Mouse (Mus musculus): ENCODE data around the gene Tgfbr1. TPM values are rescaled to one million over a fixed set of nuclear protein-coding genes. Genes with fewer than 3 reads are reported as not detected.
"Not testable (repeated sequence)": the region's sequence is repeated elsewhere in the genome, so short reads cannot be mapped to it uniquely, and the experiment has no call there.

Gene Tgfbr1
- polyA plus RNA-seq, 1 experiment = 5.6 TPM

DNA sequence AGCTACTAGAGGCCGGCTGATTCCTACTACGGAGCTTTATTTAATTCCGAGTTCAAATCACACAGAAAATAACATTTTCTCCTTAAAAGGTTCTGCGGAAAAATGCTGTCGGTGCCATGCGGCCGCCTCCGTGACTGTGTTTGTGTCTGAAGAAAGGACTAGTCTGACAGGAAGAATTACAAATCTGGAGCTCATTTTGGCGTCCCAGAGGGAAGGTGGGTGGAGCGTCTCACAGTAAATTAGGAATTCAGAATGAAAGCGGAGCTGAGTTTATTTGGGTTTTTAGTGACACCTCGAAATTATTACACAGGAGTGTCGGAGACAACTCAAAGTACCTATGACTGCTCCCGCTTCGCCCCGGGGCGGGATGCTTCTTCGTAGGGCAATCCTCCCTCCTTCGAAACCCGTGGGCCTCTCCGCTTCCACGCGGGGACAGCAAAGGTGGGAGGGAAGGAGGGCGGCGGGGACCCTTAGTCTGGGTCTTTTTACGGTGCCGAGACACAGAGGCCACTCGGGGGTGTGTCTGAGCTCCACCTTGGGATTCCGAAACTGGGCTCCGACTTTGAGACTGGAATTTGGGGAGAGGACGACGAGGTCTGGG, 861 bp upstream of the Tgfbr1 start:
- peak overlapping the region; percentile 30 for H3K27ac ChIP-seq (ENCODE audit: control insufficient read depth, insufficient read depth, low read depth, low read length, poor library complexity)
- no peaks in the 10 kb centered on the region for H3K4me1 ChIP-seq (ENCODE audit: control insufficient read depth, insufficient read depth, low read length)
- no peak for TF ChIP-seq POLR2A (IDR thresholded peaks at IDR 0.05; ENCODE audit: borderline replicate concordance, control insufficient read depth, low read depth, low read length)
- TF ChIP-seq CTCF (IDR thresholded peaks at IDR 0.05; ENCODE audit: control insufficient read depth, insufficient read depth, low read length) = no peak
- H3K4me3 ChIP-seq (replicated peaks; ENCODE audit: control insufficient read depth, low read depth, low read length) = peak overlapping the region; percentile 94
- 2% methylated on average over 32 of the region's 32 CpGs for WGBS

- Histone ChIP-seq H3K4me3 (replicated peaks; ENCODE audit: control insufficient read depth, low read depth, low read length) (peak overlapping the region; percentile 67), H3K4me1 (ENCODE audit: control insufficient read depth, insufficient read depth, low read length) (no peaks in the 10 kb centered on the region), H3K27ac (ENCODE audit: control insufficient read depth, insufficient read depth, low read depth, low read length, poor library complexity) (peak overlapping the region; percentile 97)
- 1% methylated on average over 72 of the region's 73 CpGs for WGBS
- TF ChIP-seq CTCF (IDR thresholded peaks at IDR 0.05; ENCODE audit: control insufficient read depth, insufficient read depth, low read length) = no peak
- no peak for TF ChIP-seq POLR2A (IDR thresholded peaks at IDR 0.05; ENCODE audit: borderline replicate concordance, control insufficient read depth, low read depth, low read length)
Measured at GRCm38 (mm10) chr4:47353416-47354111, 542 bp downstream of the Tgfbr1 start.

- Histone ChIP-seq H3K27ac (ENCODE audit: control insufficient read depth, insufficient read depth, low read depth, low read length, poor library complexity) (no peak overlapping the region), H3K4me1 (ENCODE audit: control insufficient read depth, insufficient read depth, low read length) (no peaks in the 10 kb centered on the region), H3K4me3 (replicated peaks; ENCODE audit: control insufficient read depth, low read depth, low read length) (no peak overlapping the region)
- 42% methylated on average over 3 of the region's 3 CpGs for WGBS
- no peak for TF ChIP-seq POLR2A (IDR thresholded peaks at IDR 0.05; ENCODE audit: borderline replicate concordance, control insufficient read depth, low read depth, low read length)
Measured at GRCm38 (mm10) chr4:47354304-47354703, 1.3 kb downstream of the Tgfbr1 start.

DNA sequence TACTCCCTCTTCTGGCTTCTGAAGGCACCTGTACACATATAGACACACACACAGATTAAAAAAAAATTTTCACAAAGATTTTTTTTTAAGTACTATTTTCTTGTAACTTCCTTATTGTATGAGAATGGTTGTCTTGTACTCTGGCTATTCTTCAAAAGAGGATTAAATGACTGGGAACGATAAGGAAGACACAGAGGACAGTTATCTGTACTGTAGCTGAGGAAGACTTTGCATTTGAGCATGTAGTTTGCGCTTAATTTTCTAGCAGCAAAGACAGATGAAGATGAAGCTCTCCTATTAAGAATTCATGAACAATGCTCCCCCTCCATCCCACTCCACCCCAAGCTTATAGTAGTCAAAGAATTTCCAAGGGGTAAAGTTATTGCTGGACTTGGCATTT, 9.6 kb downstream of the Tgfbr1 start:
- no peaks in the 10 kb centered on the region for H3K4me1 ChIP-seq (ENCODE audit: control insufficient read depth, insufficient read depth, low read length)
- no peak overlapping the region for H3K4me3 ChIP-seq (replicated peaks; ENCODE audit: control insufficient read depth, low read depth, low read length)
- WGBS = 85% methylated on average over 2 of the region's 2 CpGs
- no peak overlapping the region for H3K27ac ChIP-seq (ENCODE audit: control insufficient read depth, insufficient read depth, low read depth, low read length, poor library complexity)
- TF ChIP-seq CTCF (IDR thresholded peaks at IDR 0.05; ENCODE audit: control insufficient read depth, insufficient read depth, low read length) = no peak
- no peak for TF ChIP-seq POLR2A (IDR thresholded peaks at IDR 0.05; ENCODE audit: borderline replicate concordance, control insufficient read depth, low read depth, low read length)

- WGBS = 73% methylated on average over 3 of the region's 3 CpGs
- H3K4me3 ChIP-seq (replicated peaks; ENCODE audit: control insufficient read depth, low read depth, low read length) = no peak overlapping the region
- no peaks in the 10 kb centered on the region for H3K4me1 ChIP-seq (ENCODE audit: control insufficient read depth, insufficient read depth, low read length)
- no peak overlapping the region for H3K27ac ChIP-seq (ENCODE audit: control insufficient read depth, insufficient read depth, low read depth, low read length, poor library complexity)
- no peak for TF ChIP-seq CTCF (IDR thresholded peaks at IDR 0.05; ENCODE audit: control insufficient read depth, insufficient read depth, low read length)
- TF ChIP-seq POLR2A (IDR thresholded peaks at IDR 0.05; ENCODE audit: borderline replicate concordance, control insufficient read depth, low read depth, low read length) = no peak
Measured at GRCm38 (mm10) chr4:47363134-47363533, 10.1 kb downstream of the Tgfbr1 start.

GRCm38 (mm10) chr4:47368717-47369116, 15.7 kb downstream of the Tgfbr1 start:
- no peak overlapping the region for H3K27ac ChIP-seq (ENCODE audit: control insufficient read depth, insufficient read depth, low read depth, low read length, poor library complexity)
- 29% methylated on average over 2 of the region's 2 CpGs for WGBS
- no peaks in the 10 kb centered on the region for H3K4me1 ChIP-seq (ENCODE audit: control insufficient read depth, insufficient read depth, low read length)
- no peak overlapping the region for H3K4me3 ChIP-seq (replicated peaks; ENCODE audit: control insufficient read depth, low read depth, low read length)
- no peak for TF ChIP-seq CTCF (IDR thresholded peaks at IDR 0.05; ENCODE audit: control insufficient read depth, insufficient read depth, low read length)
- no peak for TF ChIP-seq POLR2A (IDR thresholded peaks at IDR 0.05; ENCODE audit: borderline replicate concordance, control insufficient read depth, low read depth, low read length)

- TF ChIP-seq CTCF (IDR thresholded peaks at IDR 0.05; ENCODE audit: control insufficient read depth, insufficient read depth, low read length) = no peak
- TF ChIP-seq POLR2A (IDR thresholded peaks at IDR 0.05; ENCODE audit: borderline replicate concordance, control insufficient read depth, low read depth, low read length) = no peak
- H3K27ac ChIP-seq (ENCODE audit: control insufficient read depth, insufficient read depth, low read depth, low read length, poor library complexity) = no peak overlapping the region
- 13% methylated on average over 1 of the region's 1 CpGs for WGBS
- no peak overlapping the region for H3K4me3 ChIP-seq (replicated peaks; ENCODE audit: control insufficient read depth, low read depth, low read length)
- H3K4me1 ChIP-seq (ENCODE audit: control insufficient read depth, insufficient read depth, low read length) = no peaks in the 10 kb centered on the region; the same call in 1 of the 2 replicates
Measured at GRCm38 (mm10) chr4:47378716-47379115, 25.7 kb downstream of the Tgfbr1 start.

- no peak overlapping the region for H3K4me3 ChIP-seq (replicated peaks; ENCODE audit: control insufficient read depth, low read depth, low read length)
- H3K4me1 ChIP-seq (ENCODE audit: control insufficient read depth, insufficient read depth, low read length) = no peaks in the 10 kb centered on the region; the same call in 1 of the 2 replicates
Measured at GRCm38 (mm10) chr4:47382426-47382825, 29.4 kb downstream of the Tgfbr1 start.

GRCm38 (mm10) chr4:47391926-47392325, 38.9 kb downstream of the Tgfbr1 start:
- not testable (repeated sequence) for H3K4me3 ChIP-seq (replicated peaks; ENCODE audit: control insufficient read depth, low read depth, low read length); H3K4me1 ChIP-seq (ENCODE audit: control insufficient read depth, insufficient read depth, low read length); H3K27ac ChIP-seq (ENCODE audit: control insufficient read depth, insufficient read depth, low read depth, low read length, poor library complexity)
- WGBS = 86% methylated on average over 2 of the region's 2 CpGs

More at GRCm38 (mm10) chr4:47382426-47382825, 29.4 kb downstream of the Tgfbr1 start:
- TF ChIP-seq POLR2A (IDR thresholded peaks at IDR 0.05; ENCODE audit: borderline replicate concordance, control insufficient read depth, low read depth, low read length) = no peak
- TF ChIP-seq CTCF (IDR thresholded peaks at IDR 0.05; ENCODE audit: control insufficient read depth, insufficient read depth, low read length) = no peak
- WGBS = 50% methylated on average over 1 of the region's 1 CpGs
- no peak overlapping the region for H3K27ac ChIP-seq (ENCODE audit: control insufficient read depth, insufficient read depth, low read depth, low read length, poor library complexity)

Measured in bone marrow, adult 2 months (tissue).